Mouse (Mus musculus) heart, embryonic 13.5 days (tissue): Measurements from ENCODE around the gene Mrps25. TPM values are rescaled to one million over a fixed set of nuclear protein-coding genes. Genes with fewer than 3 reads are reported as not detected.

Experiments
- ATAC-seq: fragments of 200-750 bp; cut with Nextera tagmentation; 2 replicates; pipeline ENCODE4 v1.8.0; 2017; ENCODE audit warnings: moderate TSS enrichment; ENCODE audit not compliant: insufficient number of reproducible peaks, low FRiP score, low TSS enrichment; ENCODE audit errors: extremely low read depth
- H3K27ac ChIP-seq: fragments of 300-500 bp; sonication (generic); replicated peaks from 2 replicates; pipeline ENCODE4 v1.5.1; 2015; ENCODE audit warnings: moderate library complexity, mild to moderate bottlenecking, inconsistent platforms
- H3K27me3 ChIP-seq: fragments of 300-500 bp; sonication (generic); replicated peaks from 2 replicates; pipeline ENCODE4 v1.6.1; 2015; ENCODE audit warnings: mild to moderate bottlenecking, inconsistent platforms
- H3K36me3 ChIP-seq: fragments of 300-500 bp; sonication (generic); 2 replicates; pipeline ENCODE4 v1.6.1; 2015; ENCODE audit warnings: mild to moderate bottlenecking, inconsistent platforms
- H3K4me1 ChIP-seq: fragments of 300-500 bp; sonication (generic); 2 replicates; pipeline ENCODE4 v1.6.1; 2015; ENCODE audit warnings: inconsistent platforms
- H3K4me2 ChIP-seq: fragments of 300-500 bp; sonication (generic); 2 replicates; pipeline ENCODE4 v1.6.1; 2015; ENCODE audit warnings: inconsistent platforms, mild to moderate bottlenecking, moderate library complexity
- H3K4me3 ChIP-seq: fragments of 300-500 bp; sonication (generic); 2 replicates; pipeline ENCODE4 v1.5.1; 2015; ENCODE audit warnings: moderate library complexity, mild to moderate bottlenecking, inconsistent platforms
- H3K9ac ChIP-seq: fragments of 300-500 bp; sonication (generic); 2 replicates; pipeline ENCODE4 v1.6.1; 2015; ENCODE audit warnings: inconsistent platforms, mild to moderate bottlenecking, moderate library complexity
- H3K9me3 ChIP-seq: fragments of 300-500 bp; sonication (generic); 2 replicates; pipeline ENCODE4 v1.6.1; 2016; ENCODE audit warnings: inconsistent platforms
- WGBS: fragments of 180-500 bp; shearing (Covaris S2); methylation state at CpG from one replicate; pipeline ENCODE4 v1.1.7; 2015; ENCODE audit warnings: mixed read lengths; 5-methylcytosine and 5-hydroxymethylcytosine counted together
- polyA plus RNA-seq: library from polyadenylated mRNA; unstranded; fragments of >200 nt; fragmentation: Nextera tagmentation; extraction: Ambion mirVana; gene quantifications from 2 replicates; pipeline ENCODE4 v1.2.1, GENCODE M21; 2015

Gene Mrps25
- polyA plus RNA-seq, 1 experiment from 2014 or later: 66.8 TPM

DNA sequence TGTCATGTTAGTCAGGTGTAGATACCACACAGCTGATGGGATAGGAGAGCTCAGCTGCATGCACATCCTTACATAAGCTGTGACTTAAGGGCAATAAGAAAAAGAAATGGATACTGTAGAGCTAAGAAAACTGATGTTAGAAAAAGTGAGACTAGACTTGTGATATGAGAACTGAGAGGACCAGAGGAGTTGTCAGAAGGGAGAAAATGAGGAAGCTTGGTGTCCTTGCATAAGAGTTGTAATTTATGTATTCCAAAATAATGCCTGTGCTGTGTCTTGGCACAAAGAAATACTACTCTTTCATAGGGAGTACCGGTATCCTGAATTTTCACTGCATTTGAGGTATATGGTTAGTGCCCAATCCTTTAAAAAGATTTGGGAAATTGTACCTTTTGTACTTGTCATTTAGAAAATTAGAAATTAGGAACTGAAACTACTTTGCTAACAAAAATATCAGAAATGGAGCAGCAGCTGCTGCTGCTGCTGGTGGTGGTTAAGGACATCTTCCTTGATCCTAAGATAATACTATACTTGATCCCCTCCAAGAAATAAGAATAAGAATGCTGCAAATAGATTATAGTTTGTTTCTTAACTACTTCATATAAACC lies 56.9 kb downstream of the Mrps25 start:
- no peak overlapping the region for H3K9ac ChIP-seq
- no peaks in the 10 kb centered on the region for H3K27me3 ChIP-seq
- no peak overlapping the region for H3K27ac ChIP-seq
- H3K4me3 ChIP-seq: no peak overlapping the region
- no peak overlapping the region for H3K4me2 ChIP-seq
- peaks cover 5% of the 10 kb centered on the region; the same call in 1 of the 2 replicates for H3K36me3 ChIP-seq
- 98% methylated on average over 1 of the region's 1 CpGs for WGBS
- peaks cover 10% of the 10 kb centered on the region for H3K4me1 ChIP-seq
- ATAC-seq: no peak
- no peaks in the 10 kb centered on the region for H3K9me3 ChIP-seq

DNA sequence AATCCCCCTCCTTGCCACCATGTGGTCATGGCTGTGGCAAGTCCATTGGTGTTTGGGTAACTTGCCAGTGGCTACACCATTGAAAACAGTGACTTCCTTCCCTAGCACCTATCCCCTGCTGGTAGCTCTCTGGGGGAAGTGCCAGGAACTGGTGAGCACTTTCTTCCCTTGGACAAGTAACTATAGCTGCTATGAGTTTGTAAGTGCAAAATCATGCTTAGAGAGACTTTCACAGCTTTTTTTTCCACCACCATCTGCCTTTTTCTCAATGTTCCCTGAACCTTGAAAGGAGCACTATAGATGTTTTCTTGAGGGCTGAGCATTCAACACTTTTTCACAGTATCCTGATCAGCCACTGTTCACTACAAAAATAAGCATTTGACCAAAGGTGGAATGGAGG lies 59.3 kb downstream of the Mrps25 start:
- Histone ChIP-seq H3K9me3 (no peaks in the 10 kb centered on the region), H3K27me3 (no peaks in the 10 kb centered on the region), H3K27ac (no peak overlapping the region), H3K4me1 (no peaks in the 10 kb centered on the region), H3K4me3 (no peak overlapping the region), H3K4me2 (no peak overlapping the region), H3K9ac (no peak overlapping the region), H3K36me3 (peaks cover 5% of the 10 kb centered on the region; the same call in 1 of the 2 replicates)
- no peak for ATAC-seq

Other genes starting within 250 kb of the Mrps25 start
- 11.4 and 12.0 TPM in 2 replicates for gene Fgd5, start 205.2 kb downstream of the Mrps25 start, polyA plus RNA-seq
- gene Nr2c2, start 92.6 kb downstream of the Mrps25 start, polyA plus RNA-seq: 10.2 and 10.3 TPM in 2 replicates
- 13.6 and 14.7 TPM in 2 replicates for gene Rbsn, start 30.9 kb upstream of the Mrps25 start, polyA plus RNA-seq
- gene Trh, start 60.6 kb upstream of the Mrps25 start, polyA plus RNA-seq: 0.11 and 0.32 TPM in 2 replicates